Mouse (Mus musculus) spleen, adult 2 months (tissue): ENCODE data around the gene Eras.

Experiments used
- CTCF ChIP-seq: fragments of 200-500 bp; IDR thresholded peaks from 2 replicates; pipeline ENCODE4 v1.5.1; 2011; ENCODE audit warnings: mild to moderate bottlenecking, inconsistent platforms; ENCODE audit not compliant: insufficient read depth, insufficient read length, insufficient replicate concordance; ENCODE audit errors: extremely low read depth
- POLR2A ChIP-seq: fragments of 200-500 bp; IDR thresholded peaks from 2 replicates; pipeline ENCODE4 v1.6.1; 2011; ENCODE audit warnings: low read depth, low read length, inconsistent platforms

- no peak for TF ChIP-seq CTCF
- TF ChIP-seq POLR2A = no peak
Measured at GRCm38 (mm10) chrX:7910473-7910872, 17.9 kb downstream of the Eras start.
